Mouse (Mus musculus) thymus, postnatal 10 days (tissue): ENCODE measurements around the gene Hist1h4m.
"Not testable (repeated sequence)": the region's sequence is repeated elsewhere in the genome, so short reads cannot be mapped to it uniquely, and the experiment has no call there.

Experiments
- DNase-seq, 2 experiments: peaks; one replicate each; pipeline ENCODE4 v3.0.0; 2021; ENCODE audit warnings: low spot score in 2 of 2

The Hist1h4m gene

GRCm38 (mm10) chr13:21810073-21810472 is 1.5 kb upstream of the Hist1h4m start, which contains the start of the genes Hist1h2bq and Hist1h2ao:
TSS of gene Hist1h2bq (minus strand) at chr13:21810197.
TSS of gene Hist1h2ao (plus strand) at chr13:21810465.
- not testable (repeated sequence) for DNase-seq

DNA sequence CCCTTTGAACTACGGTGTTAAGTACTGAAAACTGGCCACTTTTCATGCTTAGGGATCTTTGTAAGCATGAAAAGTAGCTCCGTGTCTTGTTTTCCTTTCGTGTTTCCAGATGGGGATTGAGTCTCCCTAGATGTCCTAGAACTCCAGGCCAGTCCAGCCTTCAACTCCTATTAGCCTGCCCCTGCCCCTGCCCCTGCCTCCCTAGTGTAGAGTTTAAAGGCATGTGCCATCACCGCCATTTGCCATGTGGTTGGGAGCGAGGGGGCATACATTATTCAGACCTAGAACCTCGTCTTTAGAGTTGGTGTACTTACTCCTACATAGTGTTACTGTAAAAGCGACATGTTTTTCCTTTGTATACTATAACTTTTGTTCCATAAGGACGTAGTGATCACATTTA is 472 bp upstream of the Hist1h4m start:
- DNase-seq: not testable (repeated sequence)

- not testable (repeated sequence) for DNase-seq
Measured at GRCm38 (mm10) chr13:21812092-21812491, 546 bp downstream of the Hist1h4m start.

DNA sequence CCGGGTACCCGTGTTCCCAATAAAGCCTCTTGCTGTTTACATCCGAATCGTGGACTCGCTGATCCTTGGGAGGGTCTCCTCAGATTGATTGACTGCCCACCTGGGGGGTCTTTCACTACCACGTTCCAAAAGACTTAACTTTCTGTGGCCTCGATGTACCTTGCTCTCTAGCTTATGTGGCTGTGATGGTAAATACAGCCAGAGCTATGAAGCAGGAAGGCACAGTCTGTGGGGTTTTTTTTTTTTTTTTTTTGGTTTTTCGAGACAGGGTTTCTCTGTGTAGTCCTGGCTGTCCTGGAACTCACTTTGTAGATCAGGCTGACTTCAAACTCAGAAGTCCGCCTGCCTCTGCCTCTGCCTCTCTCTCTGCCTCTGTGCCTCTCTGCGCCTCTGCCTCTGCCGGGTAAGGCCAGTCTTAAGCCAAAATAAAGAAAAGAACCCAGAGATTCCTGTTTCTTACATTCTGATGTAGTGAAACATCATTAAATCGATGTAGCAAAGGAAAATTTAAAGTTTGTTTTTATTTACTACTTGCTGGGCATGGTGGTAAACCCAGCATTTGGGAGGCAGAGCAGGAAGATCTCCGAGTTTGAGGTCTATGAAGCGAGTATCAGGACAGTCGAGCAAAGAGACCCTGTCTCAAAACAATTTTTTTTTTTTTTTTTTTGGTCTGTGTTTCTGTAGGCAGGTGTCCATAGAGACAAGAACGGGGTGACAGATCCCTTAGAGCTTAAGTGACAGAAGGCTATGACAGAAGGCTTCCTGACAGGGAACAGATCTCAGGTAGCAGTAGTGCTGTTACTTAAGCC is 8.7 kb downstream of the Hist1h4m start:
- not testable (repeated sequence) for DNase-seq

DNA sequence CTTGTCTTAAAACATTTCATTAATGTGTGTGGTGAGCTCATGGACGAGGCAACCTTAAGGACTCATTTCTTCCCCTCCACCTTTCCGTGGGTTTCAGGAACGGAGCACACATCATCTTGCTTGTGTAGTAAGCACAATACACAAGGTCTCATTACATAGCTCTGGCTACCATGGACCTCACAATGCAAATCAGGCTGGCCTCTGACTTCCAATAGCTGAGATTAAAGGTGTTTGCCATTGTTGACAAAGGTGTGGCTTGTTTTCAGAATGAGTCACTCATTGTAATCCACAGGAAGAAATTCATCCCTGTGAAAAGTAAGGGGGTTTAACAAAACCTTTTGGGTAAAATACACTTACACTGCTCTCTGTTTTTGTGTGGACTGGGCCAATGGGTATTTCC is 17.0 kb downstream of the Hist1h4m start:
- DNase-seq: no peak

GRCm38 (mm10) chr13:21830344-21830743 is 18.8 kb downstream of the Hist1h4m start:
- DNase-seq: no peak

DNA sequence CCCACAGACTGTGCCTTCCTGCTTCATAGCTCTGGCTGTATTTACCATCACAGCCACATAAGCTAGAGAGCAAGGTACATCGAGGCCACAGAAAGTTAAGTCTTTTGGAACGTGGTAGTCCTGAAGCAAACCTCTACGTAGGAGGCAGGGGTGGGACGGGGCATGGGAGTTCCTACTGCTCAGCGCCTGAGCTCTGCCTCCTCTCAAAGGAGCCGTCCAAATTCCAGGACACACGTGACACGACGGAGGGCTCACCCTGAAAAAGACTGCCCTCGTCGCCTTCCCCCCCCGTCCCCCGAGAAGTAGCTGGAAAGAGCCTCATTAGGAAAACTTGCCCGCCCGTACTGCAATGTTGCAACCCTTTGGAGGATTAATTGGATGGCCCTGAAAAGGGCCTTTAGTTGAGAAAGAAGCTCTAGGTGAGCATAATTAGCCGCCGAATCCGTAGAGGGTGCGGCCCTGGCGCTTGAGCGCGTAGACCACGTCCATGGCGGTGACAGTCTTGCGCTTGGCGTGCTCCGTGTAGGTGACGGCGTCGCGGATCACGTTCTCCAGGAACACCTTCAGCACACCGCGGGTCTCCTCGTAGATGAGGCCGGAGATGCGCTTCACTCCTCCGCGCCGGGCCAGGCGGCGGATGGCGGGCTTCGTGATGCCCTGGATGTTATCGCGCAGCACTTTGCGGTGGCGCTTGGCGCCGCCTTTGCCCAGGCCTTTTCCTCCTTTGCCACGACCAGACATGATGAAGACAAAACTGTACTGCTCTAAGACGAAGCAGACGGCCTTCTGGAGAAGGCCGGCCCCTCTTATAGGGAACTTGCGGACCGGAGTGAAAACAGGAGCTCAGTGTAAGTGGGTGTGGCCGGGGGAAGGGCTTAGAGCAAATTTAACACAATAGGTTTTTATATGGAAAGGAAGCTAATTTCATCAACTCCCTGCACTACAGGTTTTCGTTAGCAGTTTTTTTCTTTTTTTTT is 20.2 kb downstream of the Hist1h4m start, which contains the start of gene Hist1h4n:
Gene Hist1h4n (minus strand): TSS at position 779 of the 977 bp plus-strand sequence.
- DNase-seq: peak; percentile 39 to 42

DNA sequence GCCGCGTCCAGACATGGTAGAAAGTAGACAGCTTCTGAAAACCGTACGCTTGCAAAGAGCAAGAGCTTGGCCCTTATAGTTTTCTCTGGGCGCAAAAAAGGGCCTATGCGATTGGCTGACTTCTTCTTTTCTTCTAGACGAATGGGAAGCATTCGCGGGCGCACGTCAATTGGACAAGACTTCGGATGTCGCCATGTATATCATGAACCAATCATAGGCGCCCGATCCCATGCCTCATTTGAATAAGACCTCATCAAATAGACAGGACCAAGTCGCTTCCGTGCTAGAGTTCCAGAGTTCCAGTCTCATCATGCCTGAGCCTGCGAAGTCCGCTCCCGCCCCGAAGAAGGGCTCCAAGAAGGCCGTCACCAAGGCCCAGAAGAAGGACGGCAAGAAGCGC is 21.9 kb downstream of the Hist1h4m start, which contains the start of the genes Hist1h2ap and Hist1h2br:
Gene Hist1h2ap (minus strand): TSS at position 47 of the 400 bp plus-strand sequence.
Gene Hist1h2br (plus strand): TSS at position 283 of the 400 bp plus-strand sequence.
- DNase-seq: not testable (repeated sequence)

DNA sequence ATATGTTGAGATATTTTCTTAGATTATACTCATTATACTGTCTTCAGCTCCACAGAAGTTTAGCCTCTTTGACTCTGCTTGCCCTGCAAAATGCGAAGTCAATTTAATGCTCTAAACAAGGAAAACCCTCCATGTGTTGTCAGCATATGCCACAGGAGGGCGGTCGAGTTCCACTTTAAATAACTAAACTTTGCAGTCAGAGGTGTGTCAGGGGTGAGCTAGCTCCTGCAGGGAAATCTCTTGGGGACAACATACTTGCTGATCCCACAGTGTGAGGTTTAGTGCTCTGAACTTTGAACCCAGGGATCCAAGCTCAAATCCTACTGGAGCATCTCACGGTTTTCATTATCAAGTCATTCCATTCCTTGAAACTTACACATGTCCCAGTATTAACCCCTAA is 29.0 kb downstream of the Hist1h4m start:
- DNase-seq: not testable (repeated sequence)

- DNase-seq: not testable (repeated sequence)
Measured at GRCm38 (mm10) chr13:21846356-21846755, 34.8 kb downstream of the Hist1h4m start.

- DNase-seq: no peak
Measured at GRCm38 (mm10) chr13:21847883-21848282, 36.3 kb downstream of the Hist1h4m start.

- DNase-seq: not testable (repeated sequence)
Measured at GRCm38 (mm10) chr13:21850696-21851095, 39.1 kb downstream of the Hist1h4m start.

- no peak for DNase-seq
Measured at GRCm38 (mm10) chr13:21852215-21852945, 40.8 kb downstream of the Hist1h4m start.

DNA sequence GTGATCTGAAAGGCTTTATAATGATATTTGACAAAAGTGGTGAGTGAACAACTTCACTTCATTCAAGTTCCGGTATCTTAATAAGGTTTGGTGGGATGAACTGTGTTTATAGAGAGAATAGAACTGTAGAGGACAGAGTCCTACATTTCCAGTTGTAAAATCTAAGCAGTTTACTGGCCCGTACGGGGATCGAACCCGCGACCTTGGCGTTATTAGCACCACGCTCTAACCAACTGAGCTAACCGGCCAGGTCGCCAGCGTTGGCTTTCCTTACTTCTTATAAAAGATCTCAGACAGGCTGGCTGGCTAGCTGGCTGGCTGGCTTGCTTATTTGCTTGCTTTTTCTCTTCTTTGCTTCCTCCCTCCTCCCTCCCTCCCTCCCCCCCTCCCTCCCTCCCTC is 43.6 kb downstream of the Hist1h4m start:
- peak; percentile 34 to 52 for DNase-seq

GRCm38 (mm10) chr13:21855698-21856162 is 44.2 kb downstream of the Hist1h4m start:
- DNase-seq: peak in 1 of 2 experiments; percentile 21

DNA sequence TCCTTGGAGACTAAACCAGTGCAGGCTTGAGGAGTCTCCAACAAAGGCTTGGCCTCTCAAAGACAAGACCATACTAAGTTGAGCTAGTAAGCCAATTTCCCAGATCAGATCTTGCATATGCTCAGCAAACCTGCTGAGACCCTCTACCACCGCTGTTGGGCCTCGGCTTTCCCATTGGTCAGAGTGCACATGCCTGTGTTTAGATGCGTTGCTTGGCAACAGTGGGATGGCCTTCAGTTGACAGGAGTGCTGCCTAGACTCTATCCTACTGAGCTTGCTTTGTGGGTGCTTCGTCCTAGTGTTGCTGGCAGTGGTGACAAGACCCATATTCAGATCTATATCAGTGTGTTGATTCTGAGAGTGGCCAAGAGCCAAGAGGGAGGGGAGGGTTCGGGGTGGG is 50.1 kb downstream of the Hist1h4m start:
- DNase-seq: no peak
